Mouse (Mus musculus): Measurements from ENCODE around the gene Ptpa. TPM values are rescaled to one million over a fixed set of nuclear protein-coding genes. Genes with fewer than 3 reads are reported as not detected.

The Ptpa gene
- polyA plus RNA-seq, 1 experiment, result 83.1 TPM

GRCm38 (mm10) chr2:30397986-30398512 is 17.8 kb upstream of the Ptpa start:
- no peaks in the 10 kb centered on the region for H3K27me3 ChIP-seq (ENCODE audit: control insufficient read depth, insufficient read depth, low read length, poor library complexity, severe bottlenecking)
- no peaks in the 10 kb centered on the region for H3K36me3 ChIP-seq (ENCODE audit: control insufficient read depth, insufficient read depth, low read length, poor library complexity, severe bottlenecking)
- H3K9me3 ChIP-seq (replicated peaks; ENCODE audit: control insufficient read depth, insufficient read depth, low read length, poor library complexity, severe bottlenecking), result no peaks in the 10 kb centered on the region
- peaks cover 16% of the 10 kb centered on the region for H3K4me1 ChIP-seq (ENCODE audit: control insufficient read depth, insufficient read depth, low read length)
- H3K4me3 ChIP-seq (ENCODE audit: low read depth, low read length), result no peak overlapping the region
- no peak overlapping the region for H3K9ac ChIP-seq (ENCODE audit: low read depth, poor library complexity, severe bottlenecking)
- peak overlapping the region; percentile 82; the same call in 1 of the 2 replicates for H3K27ac ChIP-seq (ENCODE audit: insufficient read depth, low read length)
- TF ChIP-seq EP300 (IDR thresholded peaks at IDR 0.05; ENCODE audit: insufficient read depth, low read depth, low read length), result no peak
- TF ChIP-seq CTCF (IDR thresholded peaks at IDR 0.05; ENCODE audit: low read depth, low read length), result no peak
- no peak for TF ChIP-seq POLR2A (IDR thresholded peaks at IDR 0.05; ENCODE audit: insufficient read depth, low read length)

DNA sequence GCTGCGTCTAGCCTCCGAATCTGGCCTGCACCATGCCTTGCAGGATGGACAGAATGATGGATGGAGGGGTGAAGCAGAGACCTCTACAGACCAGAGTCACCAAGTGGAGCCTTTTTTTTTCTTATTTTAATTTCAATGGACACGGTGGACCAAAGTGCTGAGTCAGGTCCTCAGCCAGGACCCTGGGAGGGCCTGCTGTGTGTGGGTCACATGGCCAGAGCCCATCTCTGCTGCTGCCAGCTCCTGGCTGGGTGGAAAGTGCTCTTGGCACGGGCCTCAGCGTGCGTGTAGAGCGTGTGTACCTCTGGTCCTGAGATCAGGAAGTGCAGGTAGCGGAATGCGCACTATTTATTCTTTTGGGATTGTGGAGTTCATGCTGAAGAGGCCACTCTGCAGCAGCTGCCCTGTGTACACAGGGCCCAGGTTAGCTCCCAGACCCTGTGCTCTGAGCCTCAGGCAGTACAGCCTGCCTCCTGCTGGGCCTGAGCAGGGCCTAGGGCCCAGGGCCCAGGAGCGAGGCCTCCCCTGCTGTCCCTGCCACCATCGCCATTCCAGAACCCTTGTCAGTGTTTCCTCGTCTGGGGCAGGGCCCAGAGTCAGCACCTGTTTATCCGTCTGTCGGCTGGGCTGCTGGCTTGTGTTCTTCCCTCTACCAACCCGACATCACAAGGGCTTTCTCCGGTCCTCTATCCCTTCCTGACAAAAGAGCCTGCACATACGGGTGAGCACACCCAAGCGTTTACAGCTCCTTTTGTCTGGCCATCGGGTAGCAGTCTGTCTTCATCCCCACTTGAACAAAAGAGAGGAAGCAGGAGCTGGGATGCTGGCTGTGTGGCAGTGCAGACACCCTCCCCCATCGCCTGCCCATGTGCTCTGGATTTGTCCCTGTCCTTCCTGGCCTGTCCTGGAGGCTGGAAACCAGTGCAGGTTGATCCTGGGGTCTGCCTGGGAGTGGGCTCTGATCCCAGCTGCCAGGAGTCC is 16.4 kb upstream of the Ptpa start:
- Histone ChIP-seq H3K9me3 (replicated peaks; ENCODE audit: control insufficient read depth, insufficient read depth, low read length, poor library complexity, severe bottlenecking) (no peaks in the 10 kb centered on the region), H3K4me3 (ENCODE audit: low read depth, low read length) (0 out of 2 replicates have a peak overlapping the region, but pooled peaks have one; percentile 1), H3K9ac (ENCODE audit: low read depth, poor library complexity, severe bottlenecking) (0 out of 2 replicates have a peak overlapping the region, but pooled peaks have one; percentile 4), H3K4me1 (ENCODE audit: control insufficient read depth, insufficient read depth, low read length) (peaks cover 16% of the 10 kb centered on the region), H3K36me3 (ENCODE audit: control insufficient read depth, insufficient read depth, low read length, poor library complexity, severe bottlenecking) (no peaks in the 10 kb centered on the region), H3K27me3 (ENCODE audit: control insufficient read depth, insufficient read depth, low read length, poor library complexity, severe bottlenecking) (no peaks in the 10 kb centered on the region), H3K27ac (ENCODE audit: insufficient read depth, low read length) (peak overlapping the region; percentile 82)
- peak; percentile 73; the same call in 1 of the 2 replicates for TF ChIP-seq EP300 (IDR thresholded peaks at IDR 0.05; ENCODE audit: insufficient read depth, low read depth, low read length)
- TF ChIP-seq POLR2A (IDR thresholded peaks at IDR 0.05; ENCODE audit: insufficient read depth, low read length), result no peak

- no peak overlapping the region for H3K9ac ChIP-seq (ENCODE audit: low read depth, poor library complexity, severe bottlenecking)
- H3K4me1 ChIP-seq (ENCODE audit: control insufficient read depth, insufficient read depth, low read length), result peaks cover 17% of the 10 kb centered on the region
- H3K36me3 ChIP-seq (ENCODE audit: control insufficient read depth, insufficient read depth, low read length, poor library complexity, severe bottlenecking), result no peaks in the 10 kb centered on the region
- H3K4me3 ChIP-seq (ENCODE audit: low read depth, low read length), result no peak overlapping the region
- no peaks in the 10 kb centered on the region for H3K9me3 ChIP-seq (replicated peaks; ENCODE audit: control insufficient read depth, insufficient read depth, low read length, poor library complexity, severe bottlenecking)
- TF ChIP-seq POLR2A (IDR thresholded peaks at IDR 0.05; ENCODE audit: insufficient read depth, low read length), result no peak
- no peak for TF ChIP-seq CTCF (IDR thresholded peaks at IDR 0.05; ENCODE audit: low read depth, low read length)
- no peak for TF ChIP-seq EP300 (IDR thresholded peaks at IDR 0.05; ENCODE audit: insufficient read depth, low read depth, low read length)
- H3K27ac ChIP-seq (ENCODE audit: insufficient read depth, low read length), result no peak overlapping the region
- H3K27me3 ChIP-seq (ENCODE audit: control insufficient read depth, insufficient read depth, low read length, poor library complexity, severe bottlenecking), result no peaks in the 10 kb centered on the region
Observed at GRCm38 (mm10) chr2:30401581-30401980, 14.3 kb upstream of the Ptpa start.

DNA sequence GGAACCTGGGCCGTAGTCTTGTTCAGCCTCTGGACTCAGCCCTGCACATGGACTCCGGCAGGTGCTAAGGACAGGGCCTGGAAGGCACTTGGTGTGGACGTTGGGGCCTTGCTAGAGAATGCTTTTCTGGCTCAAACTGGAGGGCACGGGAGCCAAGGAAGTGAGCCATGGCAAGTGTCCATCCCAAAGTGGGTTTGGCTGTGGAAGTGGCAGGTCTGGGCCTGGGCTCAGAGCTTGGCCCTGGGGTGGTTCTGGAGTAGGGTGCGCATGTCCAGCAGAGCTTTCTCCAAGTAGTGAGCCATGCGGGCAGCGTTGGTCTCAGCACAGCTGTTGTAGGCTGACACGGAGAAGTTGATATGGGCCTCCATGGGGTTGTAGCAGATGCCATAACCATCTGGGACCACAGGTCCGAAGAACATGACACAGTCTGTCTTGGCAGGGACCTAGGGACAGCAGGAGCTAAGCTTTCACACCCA is 13.4 kb upstream of the Ptpa start:
- no peak overlapping the region for H3K9ac ChIP-seq (ENCODE audit: low read depth, poor library complexity, severe bottlenecking)
- peaks cover 12% of the 10 kb centered on the region for H3K4me1 ChIP-seq (ENCODE audit: control insufficient read depth, insufficient read depth, low read length)
- no peaks in the 10 kb centered on the region for H3K9me3 ChIP-seq (replicated peaks; ENCODE audit: control insufficient read depth, insufficient read depth, low read length, poor library complexity, severe bottlenecking)
- no peaks in the 10 kb centered on the region for H3K27me3 ChIP-seq (ENCODE audit: control insufficient read depth, insufficient read depth, low read length, poor library complexity, severe bottlenecking)
- H3K4me3 ChIP-seq (ENCODE audit: low read depth, low read length), result no peak overlapping the region
- H3K27ac ChIP-seq (ENCODE audit: insufficient read depth, low read length), result no peak overlapping the region
- TF ChIP-seq POLR2A (IDR thresholded peaks at IDR 0.05; ENCODE audit: insufficient read depth, low read length), result no peak
- no peak for TF ChIP-seq CTCF (IDR thresholded peaks at IDR 0.05; ENCODE audit: low read depth, low read length)
- TF ChIP-seq EP300 (IDR thresholded peaks at IDR 0.05; ENCODE audit: insufficient read depth, low read depth, low read length), result no peak
- no peaks in the 10 kb centered on the region for H3K36me3 ChIP-seq (ENCODE audit: control insufficient read depth, insufficient read depth, low read length, poor library complexity, severe bottlenecking)

- Histone ChIP-seq H3K27me3 (ENCODE audit: control insufficient read depth, insufficient read depth, low read length, poor library complexity, severe bottlenecking) (no peaks in the 10 kb centered on the region), H3K4me3 (ENCODE audit: low read depth, low read length) (no peak overlapping the region), H3K4me1 (ENCODE audit: control insufficient read depth, insufficient read depth, low read length) (peaks cover 12% of the 10 kb centered on the region), H3K36me3 (ENCODE audit: control insufficient read depth, insufficient read depth, low read length, poor library complexity, severe bottlenecking) (no peaks in the 10 kb centered on the region), H3K9ac (ENCODE audit: low read depth, poor library complexity, severe bottlenecking) (no peak overlapping the region), H3K27ac (ENCODE audit: insufficient read depth, low read length) (no peak overlapping the region), H3K9me3 (replicated peaks; ENCODE audit: control insufficient read depth, insufficient read depth, low read length, poor library complexity, severe bottlenecking) (no peaks in the 10 kb centered on the region)
- no peak for TF ChIP-seq EP300 (IDR thresholded peaks at IDR 0.05; ENCODE audit: insufficient read depth, low read depth, low read length)
- TF ChIP-seq POLR2A (IDR thresholded peaks at IDR 0.05; ENCODE audit: insufficient read depth, low read length), result no peak
- TF ChIP-seq CTCF (IDR thresholded peaks at IDR 0.05; ENCODE audit: low read depth, low read length), result no peak
Observed at GRCm38 (mm10) chr2:30402843-30403242, 13.0 kb upstream of the Ptpa start.

All from ES-Bruce4 (cell line).